8 mouse cellular contexts compared by ENCODE assay signal in the genomic region with DNA sequence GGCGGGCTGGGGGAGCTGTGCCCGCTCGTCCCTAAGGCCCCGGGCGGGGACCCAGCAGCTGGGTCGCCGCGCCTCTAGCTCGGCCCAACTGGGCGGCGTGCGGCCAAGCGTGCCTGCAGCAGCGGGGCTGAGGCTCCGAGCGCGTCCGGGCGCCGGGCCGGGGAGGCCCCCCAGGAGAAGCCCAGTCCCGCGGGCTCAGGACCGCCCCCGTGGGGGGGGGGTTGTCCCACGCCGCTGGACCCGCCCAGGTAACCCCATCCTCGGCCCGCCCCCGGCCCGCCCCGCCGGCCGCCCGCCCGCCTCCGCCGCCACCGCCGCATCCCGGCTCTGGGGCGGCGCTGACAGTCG. TPM values are rescaled to one million over a fixed set of nuclear protein-coding genes. Genes with fewer than 3 reads are reported as not detected.
DNase-seq lines count a peak whose midpoint lies in the region; ATAC-seq and TF ChIP-seq lines count a peak whose summit lies in the region.

A gene (plus strand): TSS at position 324 of the 348 bp plus-strand sequence.

- TF ChIP-seq CTCF in C2C12 (IDR thresholded peaks at IDR 0.05; ENCODE audit: control insufficient read depth, insufficient read depth, insufficient read length): peak; percentile 48

- H3K9ac ChIP-seq in forebrain, embryonic 13.5 days: peak within 1 kb of the TSS; percentile 55
- peak within 1 kb of the TSS; percentile 74 for H3K9ac ChIP-seq in hindbrain, embryonic 13.5 days

- H3ac ChIP-seq in C2C12 (ENCODE audit: control insufficient read depth, insufficient read length, low read depth): peak within 1 kb of the TSS; percentile 63
- H3ac ChIP-seq in myocyte (ENCODE audit: control insufficient read depth, insufficient read length): peak within 1 kb of the TSS; percentile 22

- peak within 1 kb of the TSS; percentile 85 for H3K4me2 ChIP-seq in forebrain, embryonic 13.5 days
- peak within 1 kb of the TSS; percentile 93 for H3K4me2 ChIP-seq in hindbrain, embryonic 13.5 days
- H3K4me2 ChIP-seq in myocyte (ENCODE audit: low read depth): peak within 1 kb of the TSS; percentile 62

- H3K36me3 ChIP-seq in C2C12 (ENCODE audit: control insufficient read depth, insufficient read depth) (no peaks in the 10 kb centered on the region), myocyte (ENCODE audit: control insufficient read depth, insufficient read depth) (no peaks in the 10 kb centered on the region)
- no peaks in the 10 kb centered on the region for H3K36me3 ChIP-seq in forebrain, embryonic 13.5 days (ENCODE audit: poor library complexity, severe bottlenecking)
- no peaks in the 10 kb centered on the region for H3K36me3 ChIP-seq in hindbrain, embryonic 13.5 days

- H3K27me3 ChIP-seq in C2C12 (ENCODE audit: control insufficient read depth, insufficient read depth, insufficient read length) (peaks cover 9% of the 10 kb centered on the region), myocyte (ENCODE audit: control insufficient read depth, insufficient read depth, insufficient read length) (peaks cover 22% of the 10 kb centered on the region)
- peaks cover 75% of the 10 kb centered on the region for H3K27me3 ChIP-seq in forebrain, embryonic 13.5 days
- peaks cover 81% of the 10 kb centered on the region for H3K27me3 ChIP-seq in hindbrain, embryonic 13.5 days

- peak within 1 kb of the TSS; percentile 21 for H3K4me3 ChIP-seq in C2C12 (ENCODE audit: insufficient read depth, poor library complexity, severe bottlenecking)
- H3K4me3 ChIP-seq in forebrain, embryonic 13.5 days: peak within 1 kb of the TSS; percentile 49
- H3K4me3 ChIP-seq in hindbrain, embryonic 13.5 days: peak within 1 kb of the TSS; percentile 56
- H3K4me3 ChIP-seq in myocyte: peak within 1 kb of the TSS; percentile 4

- DNase-seq in Muller cell, postnatal 12 days (ENCODE audit: inconsistent ontology term): peak; percentile 73
- peak; percentile 57 for DNase-seq in liver
- DNase-seq in layer of hippocampus, adult 8-10 months (ENCODE audit: low spot score in 2 of 2): no peak

- WGBS in forebrain, embryonic 13.5 days: 0% methylated on average over 12 of the region's 45 CpGs
- WGBS in hindbrain, embryonic 13.5 days: 0% methylated on average over 14 of the region's 45 CpGs

- no peak for ATAC-seq in forebrain, embryonic 13.5 days
- ATAC-seq in hindbrain, embryonic 13.5 days (ENCODE audit: low FRiP score): peak; percentile 52
- ATAC-seq in activated CD4-positive, CD25-positive, alpha-beta regulatory T cell, adult 4 months: no peak

- no peaks in the 10 kb centered on the region for H3K79me2 ChIP-seq in C2C12 (ENCODE audit: control insufficient read depth, insufficient read depth)
- no peaks in the 10 kb centered on the region for H3K79me2 ChIP-seq in myocyte (ENCODE audit: control insufficient read depth, insufficient read depth)

- peaks cover 22% of the 10 kb centered on the region for H3K4me1 ChIP-seq in forebrain, embryonic 13.5 days
- H3K4me1 ChIP-seq in hindbrain, embryonic 13.5 days (replicated peaks): peaks cover 37% of the 10 kb centered on the region

- H3K79me3 ChIP-seq in C2C12 (ENCODE audit: low read depth): no peaks in the 10 kb centered on the region

- TF ChIP-seq POLR2A in myocyte (IDR thresholded peaks at IDR 0.05; ENCODE audit: insufficient read length, low read depth): peak; percentile 26

- no peaks in the 10 kb centered on the region for H3K9me3 ChIP-seq in forebrain, embryonic 13.5 days (replicated peaks)
- no peaks in the 10 kb centered on the region for H3K9me3 ChIP-seq in hindbrain, embryonic 13.5 days

- H3K27ac ChIP-seq in forebrain, embryonic 13.5 days: no peak within 1 kb of the TSS
- H3K27ac ChIP-seq in hindbrain, embryonic 13.5 days: peak within 1 kb of the TSS; percentile 31; the same call in 1 of the 2 replicates

TF ChIP-seq in C2C12, 6 proteins besides CTCF, POLR2A, EP300 and RAD21:
- TF ChIP-seq USF1 (IDR thresholded peaks at IDR 0.05; ENCODE audit: low read depth) (no peak), MYOD1 (IDR thresholded peaks at IDR 0.05; ENCODE audit: control insufficient read depth, insufficient read length, low read depth) (no peak)

TF ChIP-seq in myocyte, 11 proteins besides CTCF, POLR2A, EP300 and RAD21:
- TF ChIP-seq MYOD1 (IDR thresholded peaks at IDR 0.05; ENCODE audit: control insufficient read depth in 1 of 3, insufficient read length in 2 of 3, low read depth in 2 of 3) (peak in 1 of 3 experiments; percentile 27), SRF (IDR thresholded peaks at IDR 0.05; ENCODE audit: control insufficient read depth, insufficient read length, low read depth) (no peak), REST (IDR thresholded peaks at IDR 0.05; ENCODE audit: insufficient read depth, insufficient read length) (no peak), MYOG (IDR thresholded peaks at IDR 0.05; ENCODE audit: control insufficient read depth in 1 of 3, insufficient read depth in 1 of 3, insufficient read length in 2 of 3, low read depth in 2 of 3) (peak in 2 of 3 experiments; percentile 32 to 61)

RNA-seq across cellular contexts. Expression of the gene that starts here (rescaled TPM):
- polyA plus RNA-seq in C2C12 (2012; fragmentation: generic; extraction: Trizol): 3.3 TPM
- 0.28 and 0.30 TPM in 2 replicates for polyA plus RNA-seq in forebrain, embryonic 13.5 days (2015; fragmentation: Nextera tagmentation; extraction: Ambion mirVana)
- polyA plus RNA-seq in hindbrain, embryonic 13.5 days (2015; fragmentation: Nextera tagmentation; extraction: Ambion mirVana): 1.2 and 1.5 TPM in 2 replicates
- polyA plus RNA-seq in myocyte (2012; fragmentation: generic; extraction: Trizol): 5.2 TPM
- polyA plus RNA-seq in activated CD4-positive, CD25-positive, alpha-beta regulatory T cell, adult 4 months (2017; shearing (Covaris generic)): under 1 TPM in 1 of 2 experiments, not detected in 1; 0.32 TPM
- total RNA-seq in layer of hippocampus, adult 8-10 months (2022): 1 to 10 TPM; 5.2 to 7.7 (median 7.1) TPM

Comparison
In these comparisons a context has a peak if more than half of its experiments do, and no peak if none do; other contexts are left out.
1. H3K4me3 ChIP-seq: peak in every context shown above with its lines; median percentile 56 in hindbrain, embryonic 13.5 days; 49 in forebrain, embryonic 13.5 days; 21 in C2C12; 4 in myocyte.
2. DNase-seq: peak in Muller cell, postnatal 12 days (single experiment) and liver (single experiment); none in layer of hippocampus, adult 8-10 months (0 of 2).
3. Peak in every context shown above with its lines, with median percentiles within 50 percentile points of each other: H3K4me2 ChIP-seq.